Mouse (Mus musculus) stomach, embryonic 14.5 days (tissue): Measurements from ENCODE around the gene Chmp3. TPM values are rescaled to one million over a fixed set of nuclear protein-coding genes. Genes with fewer than 3 reads are reported as not detected.

Experiments
- ATAC-seq: fragments of 200-750 bp; cut with Nextera tagmentation; 2 replicates; pipeline ENCODE4 v1.8.0; 2017; ENCODE audit warnings: low read depth, moderate TSS enrichment; ENCODE audit not compliant: insufficient number of reproducible peaks, insufficient read depth, low FRiP score
- H3K27ac ChIP-seq: fragments of 300-500 bp; sonication (generic); 2 replicates; pipeline ENCODE4 v1.5.1; 2014; ENCODE audit warnings: mild to moderate bottlenecking, low read length, moderate library complexity, mixed read lengths
- H3K27me3 ChIP-seq: fragments of 300-500 bp; sonication (generic); 2 replicates; pipeline ENCODE4 v1.6.1; 2014; ENCODE audit warnings: low read length, control low read depth, mixed read lengths; ENCODE audit not compliant: control insufficient read depth, insufficient read depth
- H3K36me3 ChIP-seq: fragments of 300-500 bp; sonication (generic); 2 replicates; pipeline ENCODE4 v1.6.1; 2014; ENCODE audit warnings: mild to moderate bottlenecking, control low read depth, low read length, moderate library complexity, mixed read lengths; ENCODE audit not compliant: control insufficient read depth, insufficient read depth
- H3K4me1 ChIP-seq: fragments of 300-500 bp; sonication (generic); 2 replicates; pipeline ENCODE4 v1.6.1; 2014; ENCODE audit warnings: low read length, control low read depth, mixed read lengths; ENCODE audit not compliant: control insufficient read depth, insufficient read depth
- H3K4me2 ChIP-seq: fragments of 300-500 bp; sonication (generic); replicated peaks from 2 replicates; pipeline ENCODE4 v1.6.1; 2014; ENCODE audit warnings: low read depth, low read length, control low read depth
- H3K4me3 ChIP-seq: fragments of 300-500 bp; sonication (generic); 2 replicates; pipeline ENCODE4 v1.5.1; 2014; ENCODE audit warnings: low read depth, low read length, control low read depth
- H3K9ac ChIP-seq: fragments of 300-500 bp; sonication (generic); replicated peaks from 2 replicates; pipeline ENCODE4 v1.6.1; 2014; ENCODE audit warnings: low read depth, mild to moderate bottlenecking, control low read depth, low read length, moderate library complexity, mixed read lengths
- H3K9me3 ChIP-seq: fragments of 300-500 bp; sonication (generic); 2 replicates; pipeline ENCODE4 v1.6.1; 2016; ENCODE audit warnings: low read depth, low read length, control low read depth; ENCODE audit not compliant: control insufficient read depth
- WGBS: fragments of 180-500 bp; shearing (Covaris S2); extraction: QIAGEN DNeasy Blood & Tissue Kit; methylation state at CpG from one replicate; pipeline ENCODE4 v1.1.7; 2014; 5-methylcytosine and 5-hydroxymethylcytosine counted together
- polyA plus RNA-seq: library from polyadenylated mRNA; unstranded; fragments of >200 nt; fragmentation: Nextera tagmentation; extraction: Ambion mirVana; gene quantifications from 2 replicates; pipeline ENCODE4 v1.2.1, GENCODE M21; 2014

Chmp3 gene
- polyA plus RNA-seq, 1 experiment from 2014 or later, result 81.6 TPM

DNA sequence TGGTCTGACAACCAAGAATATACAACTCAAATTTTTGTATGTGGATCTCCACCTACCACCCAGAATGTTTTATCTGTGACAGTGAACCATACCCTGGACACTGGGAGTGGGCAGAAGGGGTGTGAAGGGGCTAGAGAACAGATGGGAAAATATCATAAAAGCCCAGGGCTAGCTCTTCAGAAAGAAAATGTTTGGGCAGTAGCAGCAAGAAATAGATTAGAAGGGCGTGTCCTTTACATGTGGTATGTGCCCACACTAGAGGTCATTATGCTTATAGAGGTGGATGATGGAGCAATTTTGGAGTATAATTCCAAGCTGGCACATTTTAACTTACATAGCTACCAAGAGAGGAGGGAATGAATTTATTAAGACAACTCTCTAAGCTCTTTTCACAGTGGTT is 31.8 kb downstream of the Chmp3 start:
- Histone ChIP-seq H3K9me3 (no peaks in the 10 kb centered on the region), H3K36me3 (peaks cover 25% of the 10 kb centered on the region; the same call in 1 of the 2 replicates), H3K27ac (no peak overlapping the region), H3K4me1 (no peaks in the 10 kb centered on the region), H3K27me3 (no peaks in the 10 kb centered on the region), H3K4me2 (no peak overlapping the region), H3K9ac (no peak overlapping the region), H3K4me3 (no peak overlapping the region)
- no peak for ATAC-seq
- WGBS, result 97% methylated on average over 1 of the region's 1 CpGs

DNA sequence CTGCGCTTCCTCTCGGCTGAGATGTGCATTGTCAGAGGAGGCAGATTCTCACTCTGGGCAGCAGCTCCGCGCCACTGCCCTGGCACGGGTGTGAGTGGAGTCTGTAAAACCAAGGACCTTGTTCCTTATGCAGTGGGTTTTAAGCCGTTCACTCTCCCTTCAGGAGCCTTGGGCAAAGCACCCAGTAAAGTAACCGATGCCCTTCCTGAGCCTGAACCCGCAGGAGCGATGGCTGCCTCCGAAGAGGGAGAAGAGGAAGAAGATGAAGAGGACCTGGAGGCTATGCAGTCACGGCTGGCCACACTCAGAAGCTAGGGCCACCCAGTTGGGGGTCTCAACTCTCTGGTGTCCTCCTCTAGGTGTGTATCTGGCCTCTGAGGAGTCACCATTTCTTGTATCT is 35.9 kb downstream of the Chmp3 start:
- ATAC-seq, result no peak
- H3K4me3 ChIP-seq, result no peak overlapping the region
- H3K9ac ChIP-seq, result no peak overlapping the region
- H3K36me3 ChIP-seq, result peaks cover 24% of the 10 kb centered on the region; the same call in 1 of the 2 replicates
- WGBS, result 93% methylated on average over 11 of the region's 11 CpGs
- H3K27ac ChIP-seq, result no peak overlapping the region
- no peaks in the 10 kb centered on the region for H3K4me1 ChIP-seq
- no peak overlapping the region for H3K4me2 ChIP-seq
- H3K9me3 ChIP-seq, result no peaks in the 10 kb centered on the region
- H3K27me3 ChIP-seq, result no peaks in the 10 kb centered on the region

DNA sequence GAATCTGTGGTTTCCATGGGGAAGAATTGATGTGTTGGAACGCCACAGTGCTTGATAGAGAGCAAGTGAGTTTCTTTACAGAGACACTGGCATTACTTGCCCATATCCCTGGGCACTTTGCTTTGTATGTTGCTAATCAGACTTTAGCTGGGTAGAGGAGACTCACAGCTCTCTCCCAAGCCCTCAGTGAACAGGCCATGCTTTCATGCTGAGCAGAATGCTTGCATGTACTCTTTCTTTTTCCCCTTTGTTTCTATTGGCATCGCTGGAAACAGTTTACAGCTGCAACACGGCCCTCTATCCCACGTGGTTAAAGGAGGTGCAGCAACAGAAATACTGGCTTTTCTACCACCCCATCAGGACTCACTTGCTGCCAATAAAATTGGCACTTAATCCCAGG is 39.6 kb downstream of the Chmp3 start:
- Histone ChIP-seq H3K4me3 (no peak overlapping the region), H3K36me3 (peaks cover 20% of the 10 kb centered on the region; the same call in 1 of the 2 replicates), H3K4me1 (no peaks in the 10 kb centered on the region), H3K9ac (no peak overlapping the region), H3K4me2 (no peak overlapping the region), H3K27ac (no peak overlapping the region), H3K9me3 (no peaks in the 10 kb centered on the region), H3K27me3 (no peaks in the 10 kb centered on the region)
- 77% methylated on average over 4 of the region's 4 CpGs for WGBS
- ATAC-seq, result no peak

DNA sequence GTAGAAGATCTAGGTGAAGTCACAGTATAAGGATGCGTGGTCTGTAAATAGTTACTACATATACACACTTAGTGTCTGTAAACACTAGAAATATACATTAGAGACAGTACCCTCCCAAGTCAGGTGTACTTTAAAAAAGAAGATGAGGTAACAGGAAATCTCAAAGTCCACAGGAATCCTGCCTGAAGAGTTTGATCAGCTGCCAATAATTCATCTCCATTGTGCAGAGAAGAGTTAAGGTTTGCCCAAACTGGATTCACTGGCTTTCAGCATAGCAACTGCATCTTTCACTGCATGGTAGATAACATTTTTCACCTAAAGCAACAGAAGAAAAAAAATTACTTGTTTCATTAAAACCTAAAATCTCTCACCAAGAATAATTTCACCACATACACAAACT is 45.8 kb downstream of the Chmp3 start:
- H3K36me3 ChIP-seq, result peaks cover 64% of the 10 kb centered on the region
- H3K4me3 ChIP-seq, result no peak overlapping the region

DNA sequence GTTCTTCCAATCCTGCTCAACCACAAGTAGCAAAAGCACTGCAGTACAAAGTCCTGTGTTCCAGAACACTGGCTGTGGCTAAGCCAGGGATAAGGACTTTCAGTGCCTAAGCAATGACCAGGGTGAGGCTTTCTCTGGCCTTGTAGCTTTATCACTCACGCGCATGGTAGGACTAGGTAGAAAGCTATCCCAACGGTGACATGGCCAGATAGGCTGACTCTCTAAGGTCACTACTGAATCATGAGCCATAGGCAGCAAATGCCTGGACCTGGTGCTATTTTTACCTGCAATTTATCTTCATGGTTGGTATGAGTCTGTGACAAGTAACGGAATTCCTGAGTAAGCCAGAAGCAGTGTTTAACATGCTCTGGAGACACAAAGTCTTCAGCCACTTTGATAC is 46.6 kb downstream of the Chmp3 start:
- Histone ChIP-seq H3K36me3 (peaks cover 70% of the 10 kb centered on the region), H3K27me3 (no peaks in the 10 kb centered on the region), H3K4me3 (no peak overlapping the region), H3K27ac (no peak overlapping the region), H3K4me1 (no peaks in the 10 kb centered on the region), H3K4me2 (no peak overlapping the region), H3K9me3 (no peaks in the 10 kb centered on the region), H3K9ac (no peak overlapping the region)
- no peak for ATAC-seq
- WGBS, result 87% methylated on average over 4 of the region's 4 CpGs

More for the DNA sequence above, 45.8 kb downstream of the Chmp3 start:
- no peak for ATAC-seq
- Histone ChIP-seq H3K9me3 (no peaks in the 10 kb centered on the region), H3K27ac (no peak overlapping the region), H3K27me3 (no peaks in the 10 kb centered on the region), H3K4me1 (no peaks in the 10 kb centered on the region), H3K9ac (no peak overlapping the region), H3K4me2 (no peak overlapping the region)
- 91% methylated on average over 1 of the region's 1 CpGs for WGBS

DNA sequence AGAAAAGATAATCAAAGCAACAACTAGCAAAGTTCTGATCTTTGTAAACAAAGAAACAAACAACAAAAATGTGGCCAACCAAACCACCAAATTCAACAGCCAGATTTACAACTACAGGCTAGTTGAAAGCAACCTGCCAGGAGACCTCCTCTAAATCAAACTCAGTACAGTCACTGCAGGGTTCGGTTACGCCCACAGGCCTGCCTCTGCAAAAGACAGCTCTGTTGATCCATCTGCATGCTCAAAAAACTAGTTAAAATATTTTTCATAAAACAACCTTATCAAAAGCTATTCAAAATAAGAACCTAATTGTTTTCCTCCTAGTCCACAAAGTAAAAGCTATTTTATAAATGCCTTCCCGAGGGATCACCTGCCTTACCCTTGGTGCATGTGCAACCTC is 64.2 kb downstream of the Chmp3 start:
- Histone ChIP-seq H3K27ac (no peak overlapping the region), H3K36me3 (peaks cover 62% of the 10 kb centered on the region), H3K9ac (no peak overlapping the region), H3K9me3 (no peaks in the 10 kb centered on the region), H3K4me1 (no peaks in the 10 kb centered on the region), H3K4me2 (no peak overlapping the region), H3K27me3 (no peaks in the 10 kb centered on the region), H3K4me3 (no peak overlapping the region)
- 91% methylated on average over 3 of the region's 3 CpGs for WGBS
- ATAC-seq, result no peak

DNA sequence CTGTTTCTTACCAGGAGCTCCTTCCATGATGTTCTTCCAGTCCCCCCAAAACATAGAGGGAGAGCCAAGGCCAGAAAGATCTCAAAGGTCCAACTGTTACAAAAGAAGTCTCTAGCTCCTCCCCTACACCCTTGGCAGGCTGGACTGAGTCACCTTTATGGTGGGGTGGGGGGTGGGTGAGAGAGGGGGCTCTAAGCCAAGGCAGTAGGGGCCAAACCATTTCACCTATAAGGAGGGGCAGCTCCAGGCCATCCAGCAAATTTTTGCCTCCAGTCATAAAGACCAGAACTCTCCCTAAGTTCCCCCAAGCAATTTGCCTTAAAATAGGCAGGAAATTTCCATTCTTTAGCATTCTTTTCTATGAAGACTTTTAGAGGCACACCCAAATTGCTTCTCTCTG is 65.4 kb downstream of the Chmp3 start:
- Histone ChIP-seq H3K9me3 (no peaks in the 10 kb centered on the region), H3K27me3 (no peaks in the 10 kb centered on the region), H3K9ac (no peak overlapping the region), H3K36me3 (peaks cover 65% of the 10 kb centered on the region), H3K4me1 (no peaks in the 10 kb centered on the region), H3K27ac (no peak overlapping the region), H3K4me2 (no peak overlapping the region), H3K4me3 (no peak overlapping the region)
- ATAC-seq, result no peak

DNA sequence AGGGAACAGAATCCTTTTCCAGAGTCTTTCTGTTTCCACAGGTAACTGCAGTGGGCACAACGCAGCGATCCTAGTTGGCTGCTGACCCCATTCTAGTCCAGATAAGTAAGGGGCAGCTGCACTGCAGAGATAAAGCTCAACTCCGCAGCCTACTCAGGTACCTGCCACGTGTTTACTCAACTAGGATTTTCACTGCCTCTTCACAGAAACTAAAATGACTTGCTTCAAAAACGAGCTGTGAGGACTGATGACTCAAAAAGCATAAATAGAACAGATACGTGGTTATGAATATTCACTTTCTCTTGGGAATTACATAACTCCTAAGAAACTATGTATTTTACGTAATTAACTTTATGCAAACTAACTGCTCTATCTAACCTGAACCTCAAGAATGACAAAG is 66.4 kb downstream of the Chmp3 start:
- Histone ChIP-seq H3K9me3 (no peaks in the 10 kb centered on the region), H3K4me2 (no peak overlapping the region), H3K4me3 (no peak overlapping the region), H3K36me3 (peaks cover 65% of the 10 kb centered on the region), H3K27ac (no peak overlapping the region), H3K9ac (no peak overlapping the region), H3K27me3 (no peaks in the 10 kb centered on the region), H3K4me1 (no peaks in the 10 kb centered on the region)
- 89% methylated on average over 7 of the region's 7 CpGs for WGBS
- no peak for ATAC-seq

DNA sequence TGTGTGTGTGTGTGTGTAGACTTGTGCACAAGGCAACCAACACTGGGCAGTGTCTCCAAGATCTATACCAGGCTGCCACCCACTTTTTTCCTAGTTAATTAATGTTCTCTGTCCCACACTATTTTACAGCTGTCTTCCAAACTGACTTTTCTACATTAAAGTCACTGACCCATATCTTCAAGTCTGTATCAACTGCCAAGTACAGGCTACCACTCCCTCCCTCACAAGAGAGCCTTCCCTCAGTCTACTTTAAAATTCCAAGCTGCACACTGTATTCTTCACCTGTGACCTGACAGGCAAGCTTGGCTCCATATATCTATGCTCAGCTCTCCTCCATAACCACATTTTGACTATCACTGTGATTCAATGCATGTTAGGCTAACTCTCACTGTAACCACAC is 69.6 kb downstream of the Chmp3 start:
- no peaks in the 10 kb centered on the region for H3K9me3 ChIP-seq
- no peak overlapping the region for H3K9ac ChIP-seq
- ATAC-seq, result no peak
- no peaks in the 10 kb centered on the region for H3K27me3 ChIP-seq
- H3K4me3 ChIP-seq, result no peak overlapping the region
- H3K27ac ChIP-seq, result no peak overlapping the region
- no peak overlapping the region for H3K4me2 ChIP-seq
- H3K4me1 ChIP-seq, result no peaks in the 10 kb centered on the region
- H3K36me3 ChIP-seq, result peaks cover 77% of the 10 kb centered on the region
